Mouse (Mus musculus): Measurements from ENCODE around the gene Fndc8.

- TF ChIP-seq ZNF384 (IDR thresholded peaks at IDR 0.05; ENCODE audit: low read depth, low read length) (no peak), HCFC1 (IDR thresholded peaks at IDR 0.05; ENCODE audit: borderline replicate concordance, insufficient read depth, low read length) (no peak)
These were observed 30.4 kb upstream of the Fndc8 start for GRCm38 (mm10) chr11:82861558-82861957.

All from ES-E14 (cell line).